Mouse (Mus musculus) liver, adult 2 months (tissue): ENCODE results near the gene Mettl3.

Source experiments
- CTCF ChIP-seq: fragments of 200-500 bp; IDR thresholded peaks from 2 replicates; pipeline ENCODE4 v1.5.1; 2011; ENCODE audit warnings: low read depth, low read length, control low read depth
- POLR2A ChIP-seq: fragments of 200-500 bp; IDR thresholded peaks from 2 replicates; pipeline ENCODE4 v1.6.1; 2011; ENCODE audit warnings: low read length, control low read depth; ENCODE audit not compliant: insufficient read depth; ENCODE audit errors: extremely low read depth

GRCm38 (mm10) chr14:52339512-52339852, 34.6 kb upstream of the Mettl3 start:
- TF ChIP-seq POLR2A = no peak
- TF ChIP-seq CTCF = no peak
